Mouse (Mus musculus) C2C12 (cell line): ENCODE data around the gene Stxbp2. TPM values are rescaled to one million over a fixed set of nuclear protein-coding genes. Genes with fewer than 3 reads are reported as not detected.

Experiments used
- H3K27me3 ChIP-seq: one replicate; pipeline ENCODE4 v1.6.1; 2011; ENCODE audit not compliant: control insufficient read depth, insufficient read depth, insufficient read length
- H3K36me3 ChIP-seq: one replicate; pipeline ENCODE4 v1.6.1; 2011; ENCODE audit not compliant: control insufficient read depth, insufficient read depth
- H3K4me3 ChIP-seq: one replicate; pipeline ENCODE4 v1.5.1; 2011; ENCODE audit warnings: mild to moderate bottlenecking, control low read depth; ENCODE audit not compliant: poor library complexity, insufficient read depth, severe bottlenecking
- H3K79me2 ChIP-seq: one replicate; pipeline ENCODE4 v1.6.1; 2011; ENCODE audit not compliant: control insufficient read depth, insufficient read depth
- H3K79me3 ChIP-seq: one replicate; pipeline ENCODE4 v1.6.1; 2011; ENCODE audit warnings: low read depth, control low read depth
- H3ac ChIP-seq: one replicate; pipeline ENCODE3; 2011; ENCODE audit warnings: low read depth; ENCODE audit not compliant: control insufficient read depth, insufficient read length
- CEBPB ChIP-seq: IDR thresholded peaks from one replicate; pipeline ENCODE4 v1.6.1; 2011; ENCODE audit warnings: low read depth, mild to moderate bottlenecking, control low read depth, moderate library complexity
- CTCF ChIP-seq: IDR thresholded peaks from one replicate; pipeline ENCODE4 v1.5.1; 2011; ENCODE audit not compliant: control insufficient read depth, insufficient read depth, insufficient read length
- FOSL1 ChIP-seq: IDR thresholded peaks from one replicate; pipeline ENCODE4 v1.8.0; 2011; ENCODE audit warnings: mild to moderate bottlenecking, low read length; ENCODE audit not compliant: poor library complexity, insufficient read depth, severe bottlenecking
- MAX ChIP-seq: IDR thresholded peaks from one replicate; pipeline ENCODE4 v1.6.1; 2011; ENCODE audit warnings: mild to moderate bottlenecking, control low read depth
- MYOD1 ChIP-seq: IDR thresholded peaks from one replicate; pipeline ENCODE4 v1.6.1; 2011; ENCODE audit warnings: low read depth; ENCODE audit not compliant: control insufficient read depth, insufficient read length
- MYOG ChIP-seq: IDR thresholded peaks from one replicate; pipeline ENCODE4 v1.6.1; 2011; ENCODE audit not compliant: control insufficient read depth, insufficient read length; ENCODE audit errors: extremely low read depth
- USF1 ChIP-seq: IDR thresholded peaks from one replicate; pipeline ENCODE4 v1.6.1; 2011; ENCODE audit warnings: low read depth, mild to moderate bottlenecking, control low read depth, moderate library complexity
- polyA plus RNA-seq: library from polyadenylated mRNA; unstranded; fragments of >200 nt; fragmentation: generic; extraction: Trizol; gene quantifications from one replicate; pipeline ENCODE4 v1.2.1, GENCODE M21; 2012; ENCODE audit warnings: missing spikeins

Gene Stxbp2
- polyA plus RNA-seq, 1 experiment = 8.9 TPM

DNA sequence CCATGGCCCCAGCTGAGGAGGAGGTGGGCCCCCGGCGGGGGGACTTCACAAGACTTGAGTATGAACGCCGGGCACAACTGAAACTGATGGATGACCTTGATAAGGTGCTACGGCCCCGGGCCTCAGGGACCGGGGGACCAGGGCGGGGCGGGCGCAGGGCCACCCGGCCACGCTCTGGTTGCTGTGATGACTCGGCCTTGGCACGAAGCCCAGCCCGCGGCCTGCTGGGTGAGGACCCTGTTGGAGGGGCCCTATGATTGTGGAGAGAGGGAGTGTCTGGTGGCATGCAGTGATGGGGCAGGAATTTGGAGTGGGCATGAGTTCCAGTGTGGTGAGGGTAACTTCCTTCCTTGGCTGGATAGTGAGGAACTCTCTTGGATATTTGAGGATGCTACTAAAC lies 24.2 kb upstream of the Stxbp2 start:
- Histone ChIP-seq H3K79me2 (no peaks in the 10 kb centered on the region), H3ac (no peak overlapping the region), H3K4me3 (no peak overlapping the region), H3K27me3 (peaks cover 3% of the 10 kb centered on the region), H3K36me3 (peaks cover 9% of the 10 kb centered on the region), H3K79me3 (no peaks in the 10 kb centered on the region)
- TF ChIP-seq FOSL1 = no peak
- no peak for TF ChIP-seq MAX

DNA sequence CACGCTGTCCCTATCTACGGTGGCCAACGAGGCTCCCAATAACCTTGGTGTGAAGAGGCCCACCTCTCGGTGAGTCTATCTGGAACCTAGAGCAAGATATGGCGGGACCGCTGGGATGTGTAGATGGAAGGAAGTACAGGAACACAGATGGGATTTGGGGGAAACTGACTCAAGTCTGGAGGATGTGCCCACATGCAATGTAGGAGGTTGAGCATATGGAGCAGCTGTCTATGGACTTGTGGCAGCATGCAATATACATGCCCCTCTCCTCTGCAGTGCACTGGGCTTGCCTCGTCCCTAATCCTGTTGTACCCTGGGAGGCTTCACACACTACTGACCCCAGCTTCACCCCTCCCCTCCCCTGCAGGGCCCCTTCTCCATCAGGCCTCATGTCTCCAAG lies 22.9 kb upstream of the Stxbp2 start:
- Histone ChIP-seq H3K4me3 (no peak overlapping the region), H3K27me3 (peaks cover 3% of the 10 kb centered on the region), H3K36me3 (peaks cover 21% of the 10 kb centered on the region), H3K79me3 (no peaks in the 10 kb centered on the region), H3ac (no peak overlapping the region), H3K79me2 (no peaks in the 10 kb centered on the region)
- TF ChIP-seq MYOG (no peak), MAX (no peak), USF1 (no peak), CEBPB (no peak)

DNA sequence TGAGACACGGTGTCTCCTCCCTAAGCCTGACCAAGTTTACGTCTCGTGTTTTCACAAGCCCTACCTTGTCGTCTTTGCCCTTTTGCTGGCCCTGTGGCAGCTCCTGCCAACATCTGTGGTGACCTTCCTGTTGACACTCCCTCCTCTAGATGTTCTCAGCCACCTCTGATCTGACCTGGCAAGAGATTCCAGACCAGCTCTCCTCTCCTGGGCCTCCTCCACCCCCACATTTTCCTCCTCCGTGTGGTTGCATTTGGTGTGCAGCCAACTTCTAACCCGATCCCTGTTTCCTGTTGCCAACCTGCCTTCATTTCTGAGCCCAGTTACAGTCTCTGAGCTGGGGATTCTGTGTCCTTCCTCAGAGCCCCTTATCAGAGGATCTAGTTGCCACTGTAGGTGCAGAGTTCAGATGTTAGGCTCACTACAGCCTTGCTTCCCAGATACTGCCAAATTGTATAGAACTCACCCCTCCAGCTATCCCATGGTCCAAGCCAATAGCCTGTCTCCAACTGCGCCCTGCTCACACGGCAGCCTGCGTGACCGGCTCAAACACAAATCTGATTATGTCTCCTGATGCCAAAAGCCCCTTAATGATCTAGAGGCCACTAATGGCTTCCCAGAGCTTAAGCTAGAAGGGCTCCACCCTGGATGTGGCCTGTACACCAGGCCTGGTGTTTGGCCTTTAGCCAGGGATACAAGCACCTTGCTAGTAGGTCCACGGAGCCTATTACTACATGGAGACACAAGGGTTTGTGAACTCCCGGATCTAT lies 21.5 kb upstream of the Stxbp2 start:
- H3K36me3 ChIP-seq = peaks cover 21% of the 10 kb centered on the region
- no peaks in the 10 kb centered on the region for H3K27me3 ChIP-seq
- H3K79me3 ChIP-seq = no peaks in the 10 kb centered on the region
- no peak overlapping the region for H3K4me3 ChIP-seq
- no peaks in the 10 kb centered on the region for H3K79me2 ChIP-seq
- H3ac ChIP-seq = no peak overlapping the region
- TF ChIP-seq MAX (no peak), MYOG (no peak), CEBPB (no peak), CTCF (no peak), MYOD1 (no peak), FOSL1 (no peak)

DNA sequence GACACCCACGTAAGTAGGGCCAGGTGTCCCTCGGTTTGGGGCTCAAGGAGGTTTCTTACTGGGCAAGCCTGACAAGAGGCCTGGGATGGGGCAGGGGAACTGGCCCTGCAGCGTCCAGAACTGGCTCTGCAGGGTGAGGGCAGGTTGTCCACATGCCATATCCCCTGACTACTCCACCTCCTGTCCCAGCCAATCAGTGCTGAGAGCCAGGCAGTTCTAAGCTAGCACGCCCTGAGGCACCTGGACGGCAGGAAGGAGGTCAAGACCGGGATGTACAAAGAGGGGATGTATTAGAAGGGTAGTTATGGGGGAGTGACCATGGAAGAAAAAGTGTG lies 21.0 kb upstream of the Stxbp2 start:
- H3K79me2 ChIP-seq = no peaks in the 10 kb centered on the region
- H3ac ChIP-seq = no peak overlapping the region
- no peak for TF ChIP-seq CTCF
- TF ChIP-seq CEBPB = no peak
- peaks cover 26% of the 10 kb centered on the region for H3K36me3 ChIP-seq
- no peaks in the 10 kb centered on the region for H3K79me3 ChIP-seq
- no peak overlapping the region for H3K4me3 ChIP-seq
- H3K27me3 ChIP-seq = no peaks in the 10 kb centered on the region

DNA sequence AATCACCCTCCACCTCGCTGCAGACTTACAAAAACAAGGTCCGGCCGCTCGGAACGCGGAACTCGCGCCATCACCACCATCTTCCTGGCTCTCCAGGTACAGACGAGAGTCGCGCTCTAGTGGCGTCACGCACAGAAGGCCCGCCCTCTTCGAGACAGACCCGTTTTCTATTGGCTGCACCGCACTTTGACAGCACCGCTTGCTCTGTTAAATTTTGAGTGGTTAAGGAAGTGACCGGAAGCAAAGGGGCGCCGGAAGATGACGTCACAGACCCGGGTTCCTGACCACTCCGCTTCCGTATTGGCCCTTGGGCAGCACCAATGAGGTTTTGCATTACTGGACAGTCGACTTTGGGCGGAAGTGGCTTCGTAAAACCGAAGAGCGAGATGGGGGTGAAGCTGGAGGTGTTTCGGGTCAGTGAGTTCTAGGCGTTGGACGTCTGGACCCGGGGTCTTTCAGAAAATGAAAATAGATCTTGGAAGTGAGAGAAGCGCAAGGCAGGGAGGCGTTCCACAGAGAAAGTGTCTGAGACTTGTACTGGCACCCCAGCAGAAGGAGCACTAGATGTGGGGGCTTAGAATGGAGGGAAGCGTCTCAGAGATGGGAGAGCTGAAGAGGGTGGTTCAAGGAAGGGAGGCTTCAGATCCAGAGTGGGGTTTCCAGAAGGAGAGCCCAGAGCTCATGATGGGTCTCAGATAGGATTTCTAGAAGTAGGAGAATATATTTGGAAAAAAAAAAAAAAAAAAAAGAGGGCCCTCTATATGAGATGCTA lies 9.4 kb upstream of the Stxbp2 start, which contains the start of the genes Xab2 and Pet100:
Gene Xab2 (minus strand): TSS at position 118 of the 772 bp plus-strand sequence.
Gene Pet100 (plus strand): TSS at position 350 of the 772 bp plus-strand sequence.
- Histone ChIP-seq H3K79me3 (peaks cover 30% of the 10 kb centered on the region), H3ac (peak within 1 kb of the TSS; percentile 75), H3K36me3 (peaks cover 21% of the 10 kb centered on the region), H3K27me3 (no peaks in the 10 kb centered on the region), H3K79me2 (peaks cover 36% of the 10 kb centered on the region), H3K4me3 (peak within 1 kb of the TSS; percentile 79)
- TF ChIP-seq CTCF (no peak), MYOG (no peak), MAX (no peak), USF1 (no peak), MYOD1 (no peak), CEBPB (no peak)

DNA sequence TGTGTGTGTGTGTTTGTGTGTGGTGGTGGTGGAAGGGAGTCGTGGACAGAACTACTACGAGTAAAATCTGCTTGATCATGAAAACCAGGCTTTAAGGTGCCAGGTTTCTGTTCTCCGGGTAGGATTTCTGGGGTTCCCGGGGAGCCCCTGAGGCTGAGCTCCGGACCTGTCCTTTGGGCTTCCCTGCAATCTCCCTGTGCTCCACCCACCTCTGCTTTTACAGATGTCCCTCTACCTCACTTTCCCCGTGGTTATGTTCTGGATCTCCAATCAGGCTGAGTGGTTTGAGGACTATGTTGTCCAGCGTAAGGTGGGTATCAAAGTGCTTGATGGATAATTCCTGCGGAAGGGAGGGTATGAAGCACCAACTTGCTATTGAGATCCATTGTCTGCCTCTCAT lies 8.6 kb upstream of the Stxbp2 start:
- Histone ChIP-seq H3K4me3 (peak overlapping the region; percentile 65), H3K36me3 (peaks cover 15% of the 10 kb centered on the region), H3K27me3 (no peaks in the 10 kb centered on the region), H3K79me3 (peaks cover 30% of the 10 kb centered on the region), H3ac (peak overlapping the region; percentile 54), H3K79me2 (peaks cover 36% of the 10 kb centered on the region)
- TF ChIP-seq MAX (no peak), MYOD1 (no peak), FOSL1 (no peak), MYOG (no peak), CEBPB (no peak), USF1 (no peak), CTCF (no peak)
